12 mouse cellular contexts compared by ENCODE assay signal in genomic region chr14:14088016-14088791, GRCm38 (mm10). TPM values are rescaled to one million over a fixed set of nuclear protein-coding genes. Genes with fewer than 3 reads are reported as not detected.
DNase-seq lines count a peak whose midpoint lies in the region; ATAC-seq lines count a peak whose summit lies in the region.
"Had no signal": no experiment of that assay in that cellular context is flagged by ENCODE, and none has a peak within 500 bp of the region (broad histone marks: within the 10 kb centered on the region; RNA-seq: fewer than 3 reads in every experiment).

No protein-coding gene starts in this region.

- WGBS in heart, embryonic 12.5 days = 20% methylated on average over 9 of the region's 9 CpGs
- WGBS in midbrain, embryonic 10.5 days = 95% methylated on average over 9 of the region's 9 CpGs

- peaks cover 39% of the 10 kb centered on the region for H3K36me3 ChIP-seq in heart, embryonic 12.5 days
- peaks cover 47% of the 10 kb centered on the region for H3K36me3 ChIP-seq in megakaryocyte, embryonic 14.5 days (replicated peaks; ENCODE audit: low read length)
- peaks cover 55% of the 10 kb centered on the region for H3K36me3 ChIP-seq in midbrain, embryonic 10.5 days

- H3K4me3 ChIP-seq in heart, embryonic 12.5 days = 0 out of 2 replicates have a peak overlapping the region, but pooled peaks have one; percentile 15
- peak overlapping the region; percentile 88 for H3K4me3 ChIP-seq in megakaryocyte, embryonic 14.5 days (replicated peaks)
- H3K4me3 ChIP-seq in midbrain, embryonic 10.5 days = no peak overlapping the region
- H3K4me3 ChIP-seq: limb, embryonic 13.5 days had no signal

- H3K9ac ChIP-seq in heart, embryonic 12.5 days = peak overlapping the region; percentile 46
- H3K9ac ChIP-seq: limb, embryonic 13.5 days had no signal

- peak overlapping the region; percentile 53 for H3K4me2 ChIP-seq in heart, embryonic 12.5 days
- H3K4me2 ChIP-seq: limb, embryonic 13.5 days had no signal

- no peaks in the 10 kb centered on the region for H3K9me3 ChIP-seq in heart, embryonic 12.5 days (replicated peaks)
- no peaks in the 10 kb centered on the region for H3K9me3 ChIP-seq in megakaryocyte, embryonic 14.5 days
- H3K9me3 ChIP-seq in midbrain, embryonic 10.5 days (replicated peaks) = no peaks in the 10 kb centered on the region
- H3K9me3 ChIP-seq: limb, embryonic 13.5 days had no signal

- ATAC-seq in heart, embryonic 12.5 days (ENCODE audit: insufficient number of reproducible peaks, low FRiP score) = peak; percentile 61; the same call in 1 of the 2 replicates
- ATAC-seq in common myeloid progenitor, adult 5-6 weeks (replicated peaks; ENCODE audit: low read depth, poor library complexity, severe bottlenecking) = peak; percentile 78

- no peak for DNase-seq in heart, adult 8-10 months (ENCODE audit: low spot score)
- DNase-seq in CD4-positive helper T cell, adult 2 months (ENCODE audit: low read depth, low spot score) = peak; percentile 45
- DNase-seq in kidney, adult 8-10 months = no peak
- DNase-seq in left cerebral cortex, adult 18-20 months (ENCODE audit: low spot score in 2 of 2) = no peak
- no peak for DNase-seq in midbrain, embryonic 10.5 days (ENCODE audit: low spot score)
- DNase-seq: B cell, adult 2 months; cerebellum, postnatal 36 days; gastrocnemius, postnatal 10 days had no signal

- H3K4me1 ChIP-seq in heart, embryonic 12.5 days (replicated peaks) = peaks cover 23% of the 10 kb centered on the region
- peaks cover 37% of the 10 kb centered on the region for H3K4me1 ChIP-seq in megakaryocyte, embryonic 14.5 days
- no peaks in the 10 kb centered on the region for H3K4me1 ChIP-seq in midbrain, embryonic 10.5 days
- H3K4me1 ChIP-seq: limb, embryonic 13.5 days had no signal

- H3K27ac ChIP-seq in heart, embryonic 12.5 days (ENCODE audit: poor library complexity, severe bottlenecking) = peak overlapping the region; percentile 62
- no peak overlapping the region for H3K27ac ChIP-seq in midbrain, embryonic 10.5 days (replicated peaks)
- H3K27ac ChIP-seq: limb, embryonic 13.5 days had no signal

- peaks cover 4% of the 10 kb centered on the region; the same call in 1 of the 2 replicates for H3K27me3 ChIP-seq in heart, embryonic 12.5 days (replicated peaks)
- H3K27me3 ChIP-seq in megakaryocyte, embryonic 14.5 days (replicated peaks) = no peaks in the 10 kb centered on the region
- H3K27me3 ChIP-seq in midbrain, embryonic 10.5 days (ENCODE audit: low read depth, poor library complexity, severe bottlenecking) = no peaks in the 10 kb centered on the region
- H3K27me3 ChIP-seq: limb, embryonic 13.5 days had no signal

RNA-seq across cellular contexts. Expression of gene Psmd6, which starts 32.6 kb away (rescaled TPM):
- polyA plus RNA-seq in heart, embryonic 12.5 days (2016; fragmentation: Nextera tagmentation; extraction: Ambion mirVana) = 194 and 195 TPM in 2 replicates
- 10 to 100 TPM; 77.2 to 81.1 (median 79.8) TPM for total RNA-seq in heart, adult 8-10 months (2022)
- 208 and 220 TPM in 2 replicates for total RNA-seq in common myeloid progenitor, adult 5-6 weeks (2017)
- 13.9 and 38.7 TPM in 2 replicates for polyA plus RNA-seq in megakaryocyte, embryonic 14.5 days (2012; ENCODE audit: insufficient read depth, low replicate concordance)
- 100 to 1,000 TPM; 107 to 110 TPM for total RNA-seq in left cerebral cortex, adult 18-20 months (2021)
- polyA plus RNA-seq in midbrain, embryonic 10.5 days (2016; fragmentation: Nextera tagmentation; extraction: Ambion mirVana) = 301 and 307 TPM in 2 replicates
